Mouse (Mus musculus): ENCODE results near the gene Grxcr1.
A peak's percentile ranks its signal among the peaks of the same experiment; 100 is the strongest.

The Grxcr1 gene

GRCm38 (mm10) chr5:68031744-68032143, at the start of gene Grxcr1:
Gene Grxcr1 (plus strand): TSS chr5:68031835.
- DNase-seq (ENCODE audit: low read depth, low spot score), result no peak

GRCm38 (mm10) chr5:67981946-67982526, 49.6 kb upstream of the Grxcr1 start:
- no peak for DNase-seq (ENCODE audit: low read depth, low spot score)

GRCm38 (mm10) chr5:67990426-67990825, 41.2 kb upstream of the Grxcr1 start:
- no peak for DNase-seq (ENCODE audit: low read depth, low spot score)

- DNase-seq (ENCODE audit: low read depth, low spot score), result peak; percentile 50
Observed at GRCm38 (mm10) chr5:68002611-68003010, 29.0 kb upstream of the Grxcr1 start.

- no peak for DNase-seq (ENCODE audit: low read depth, low spot score)
Observed at GRCm38 (mm10) chr5:68003904-68004303, 27.7 kb upstream of the Grxcr1 start.

- DNase-seq (ENCODE audit: low read depth, low spot score), result no peak
Observed at GRCm38 (mm10) chr5:68004419-68004818, 27.2 kb upstream of the Grxcr1 start.

GRCm38 (mm10) chr5:68007074-68007473, 24.6 kb upstream of the Grxcr1 start:
- DNase-seq (ENCODE audit: low read depth, low spot score), result peak; percentile 47

- peak; percentile 15 for DNase-seq (ENCODE audit: low read depth, low spot score)
Observed at GRCm38 (mm10) chr5:68011569-68011968, 20.1 kb upstream of the Grxcr1 start.

- peak; percentile 92 for DNase-seq (ENCODE audit: low read depth, low spot score)
Observed at GRCm38 (mm10) chr5:68012618-68013017, 19.0 kb upstream of the Grxcr1 start.

GRCm38 (mm10) chr5:68020870-68021269, 10.8 kb upstream of the Grxcr1 start:
- no peak for DNase-seq (ENCODE audit: low read depth, low spot score)

GRCm38 (mm10) chr5:68026658-68027422, 4.8 kb upstream of the Grxcr1 start:
- peak; percentile 74 for DNase-seq (ENCODE audit: low read depth, low spot score)

- peak; percentile 46 for DNase-seq (ENCODE audit: low read depth, low spot score)
Observed at GRCm38 (mm10) chr5:68027474-68027873, 4.2 kb upstream of the Grxcr1 start.

- no peak for DNase-seq (ENCODE audit: low read depth, low spot score)
Observed at GRCm38 (mm10) chr5:68033345-68033744, 1.7 kb downstream of the Grxcr1 start.

- no peak for DNase-seq (ENCODE audit: low read depth, low spot score)
Observed at GRCm38 (mm10) chr5:68039077-68039476, 7.4 kb downstream of the Grxcr1 start.

- no peak for DNase-seq (ENCODE audit: low read depth, low spot score)
Observed at GRCm38 (mm10) chr5:68043339-68043738, 11.7 kb downstream of the Grxcr1 start.

GRCm38 (mm10) chr5:68048783-68049182, 17.1 kb downstream of the Grxcr1 start:
- DNase-seq (ENCODE audit: low read depth, low spot score), result peak; percentile 96

GRCm38 (mm10) chr5:68049536-68049935, 17.9 kb downstream of the Grxcr1 start:
- DNase-seq (ENCODE audit: low read depth, low spot score), result no peak

GRCm38 (mm10) chr5:68051101-68051500, 19.5 kb downstream of the Grxcr1 start:
- DNase-seq (ENCODE audit: low read depth, low spot score), result no peak

- no peak for DNase-seq (ENCODE audit: low read depth, low spot score)
Observed at GRCm38 (mm10) chr5:68057574-68057973, 25.9 kb downstream of the Grxcr1 start.

- no peak for DNase-seq (ENCODE audit: low read depth, low spot score)
Observed at GRCm38 (mm10) chr5:68068694-68069093, 37.1 kb downstream of the Grxcr1 start.

GRCm38 (mm10) chr5:68070308-68070707, 38.7 kb downstream of the Grxcr1 start:
- peak; percentile 56 for DNase-seq (ENCODE audit: low read depth, low spot score)

- no peak for DNase-seq (ENCODE audit: low read depth, low spot score)
Observed at GRCm38 (mm10) chr5:68071857-68072256, 40.2 kb downstream of the Grxcr1 start.

- DNase-seq (ENCODE audit: low read depth, low spot score), result peak; percentile 39
Observed at GRCm38 (mm10) chr5:68086535-68087098, 55.0 kb downstream of the Grxcr1 start.
